Mouse (Mus musculus) C2C12 (cell line): ENCODE data around the gene Mpdu1. TPM values are rescaled to one million over a fixed set of nuclear protein-coding genes. Genes with fewer than 3 reads are reported as not detected.

Experiments
- H3K27me3 ChIP-seq: one replicate; pipeline ENCODE4 v1.6.1; 2011; ENCODE audit not compliant: control insufficient read depth, insufficient read depth, insufficient read length
- H3K36me3 ChIP-seq: one replicate; pipeline ENCODE4 v1.6.1; 2011; ENCODE audit not compliant: control insufficient read depth, insufficient read depth
- H3K4me3 ChIP-seq: one replicate; pipeline ENCODE4 v1.5.1; 2011; ENCODE audit warnings: mild to moderate bottlenecking, control low read depth; ENCODE audit not compliant: poor library complexity, insufficient read depth, severe bottlenecking
- H3K79me2 ChIP-seq: one replicate; pipeline ENCODE4 v1.6.1; 2011; ENCODE audit not compliant: control insufficient read depth, insufficient read depth
- H3K79me3 ChIP-seq: one replicate; pipeline ENCODE4 v1.6.1; 2011; ENCODE audit warnings: low read depth, control low read depth
- H3ac ChIP-seq: one replicate; pipeline ENCODE3; 2011; ENCODE audit warnings: low read depth; ENCODE audit not compliant: control insufficient read depth, insufficient read length
- CEBPB ChIP-seq: IDR thresholded peaks from one replicate; pipeline ENCODE4 v1.6.1; 2011; ENCODE audit warnings: low read depth, mild to moderate bottlenecking, control low read depth, moderate library complexity
- CTCF ChIP-seq: IDR thresholded peaks from one replicate; pipeline ENCODE4 v1.5.1; 2011; ENCODE audit not compliant: control insufficient read depth, insufficient read depth, insufficient read length
- FOSL1 ChIP-seq: IDR thresholded peaks from one replicate; pipeline ENCODE4 v1.8.0; 2011; ENCODE audit warnings: mild to moderate bottlenecking, low read length; ENCODE audit not compliant: poor library complexity, insufficient read depth, severe bottlenecking
- MAX ChIP-seq: IDR thresholded peaks from one replicate; pipeline ENCODE4 v1.6.1; 2011; ENCODE audit warnings: mild to moderate bottlenecking, control low read depth
- MYOD1 ChIP-seq: IDR thresholded peaks from one replicate; pipeline ENCODE4 v1.6.1; 2011; ENCODE audit warnings: low read depth; ENCODE audit not compliant: control insufficient read depth, insufficient read length
- MYOG ChIP-seq: IDR thresholded peaks from one replicate; pipeline ENCODE4 v1.6.1; 2011; ENCODE audit not compliant: control insufficient read depth, insufficient read length; ENCODE audit errors: extremely low read depth
- USF1 ChIP-seq: IDR thresholded peaks from one replicate; pipeline ENCODE4 v1.6.1; 2011; ENCODE audit warnings: low read depth, mild to moderate bottlenecking, control low read depth, moderate library complexity
- polyA plus RNA-seq: library from polyadenylated mRNA; unstranded; fragments of >200 nt; fragmentation: generic; extraction: Trizol; gene quantifications from one replicate; pipeline ENCODE4 v1.2.1, GENCODE M21; 2012; ENCODE audit warnings: missing spikeins

Mpdu1 gene
- polyA plus RNA-seq, 1 experiment: 95.8 TPM

DNA sequence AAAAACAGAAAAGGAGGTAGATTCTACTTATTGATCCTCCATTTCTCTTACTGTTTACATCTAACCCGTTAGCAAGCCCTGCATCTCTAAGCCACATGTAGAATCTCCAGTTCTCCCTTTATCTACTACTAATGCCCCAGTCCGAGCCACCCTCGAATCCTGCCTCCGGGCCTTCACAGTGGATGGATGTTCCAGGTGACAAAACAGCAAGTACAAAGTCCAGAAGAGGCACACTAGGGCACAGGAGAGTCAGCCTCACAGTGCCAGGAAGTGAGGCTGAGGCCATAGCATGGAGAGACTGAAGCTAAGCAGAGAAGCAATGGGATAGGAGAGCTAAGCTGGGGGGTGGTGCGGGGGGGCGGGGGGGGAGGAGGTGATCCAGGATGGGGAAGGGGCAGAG lies 30.4 kb upstream of the Mpdu1 start:
- Histone ChIP-seq H3ac (no peak overlapping the region), H3K36me3 (no peaks in the 10 kb centered on the region), H3K27me3 (no peaks in the 10 kb centered on the region), H3K4me3 (no peak overlapping the region), H3K79me2 (no peaks in the 10 kb centered on the region), H3K79me3 (no peaks in the 10 kb centered on the region)
- TF ChIP-seq CTCF (no peak), CEBPB (no peak), USF1 (no peak), MYOG (no peak), FOSL1 (no peak), MYOD1 (no peak), MAX (no peak)

DNA sequence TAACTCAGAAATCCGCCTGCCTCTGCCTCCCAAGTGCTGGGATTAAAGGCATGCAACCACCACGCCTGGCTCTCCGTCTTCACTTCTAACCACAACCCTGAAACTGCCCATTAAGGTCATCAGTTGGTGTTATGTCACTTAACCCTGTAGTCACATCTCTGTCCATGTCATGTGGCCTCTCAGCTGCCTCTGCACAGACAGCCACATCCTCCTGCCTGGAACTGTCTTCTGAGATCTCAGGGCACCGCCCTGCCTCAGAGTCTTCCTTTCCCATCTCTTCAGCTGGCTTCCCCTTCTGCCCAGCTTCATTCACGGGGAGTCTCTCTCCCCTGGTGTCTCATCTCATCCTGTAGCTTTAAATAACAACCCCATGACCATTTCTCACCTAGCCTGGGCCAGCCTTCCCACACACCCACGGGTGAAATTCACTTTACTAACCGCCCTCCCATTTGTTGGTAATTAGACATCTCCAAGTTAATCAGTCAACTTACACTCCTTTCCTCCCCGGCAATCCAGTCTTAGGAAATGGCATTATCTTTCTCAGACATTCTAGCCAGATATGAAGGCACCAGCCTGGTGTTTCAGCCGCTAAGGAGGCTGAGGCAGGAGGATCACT lies 29.9 kb upstream of the Mpdu1 start:
- Histone ChIP-seq H3K27me3 (no peaks in the 10 kb centered on the region), H3ac (no peak overlapping the region), H3K79me2 (no peaks in the 10 kb centered on the region), H3K79me3 (no peaks in the 10 kb centered on the region), H3K4me3 (no peak overlapping the region), H3K36me3 (no peaks in the 10 kb centered on the region)
- TF ChIP-seq MYOD1 (no peak), MAX (no peak), CTCF (no peak), FOSL1 (no peak), CEBPB (no peak), MYOG (no peak), USF1 (no peak)

DNA sequence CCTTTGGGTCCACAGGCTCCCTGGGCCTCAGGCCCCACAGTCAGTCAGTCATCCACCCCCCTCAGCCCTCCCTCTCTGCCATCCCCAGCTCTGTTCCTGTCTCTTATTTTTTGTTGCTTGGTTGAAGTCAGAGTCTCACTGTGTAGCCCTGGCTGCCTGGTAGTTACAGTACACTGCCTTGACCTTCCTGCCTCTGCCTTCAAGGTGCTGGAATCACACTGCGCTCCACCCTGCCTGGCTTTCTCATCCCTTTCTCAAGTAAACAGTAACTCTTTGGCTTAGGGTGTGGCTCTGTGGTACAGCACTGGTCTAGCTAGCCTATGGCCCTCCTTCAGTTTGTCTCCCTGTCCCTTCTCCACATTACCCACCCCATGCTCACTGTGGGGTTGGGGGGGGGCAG lies 27.4 kb upstream of the Mpdu1 start:
- TF ChIP-seq FOSL1 (no peak), MYOG (no peak)
- Histone ChIP-seq H3K27me3 (no peaks in the 10 kb centered on the region), H3ac (no peak overlapping the region), H3K79me3 (no peaks in the 10 kb centered on the region), H3K36me3 (no peaks in the 10 kb centered on the region), H3K4me3 (no peak overlapping the region), H3K79me2 (no peaks in the 10 kb centered on the region)

DNA sequence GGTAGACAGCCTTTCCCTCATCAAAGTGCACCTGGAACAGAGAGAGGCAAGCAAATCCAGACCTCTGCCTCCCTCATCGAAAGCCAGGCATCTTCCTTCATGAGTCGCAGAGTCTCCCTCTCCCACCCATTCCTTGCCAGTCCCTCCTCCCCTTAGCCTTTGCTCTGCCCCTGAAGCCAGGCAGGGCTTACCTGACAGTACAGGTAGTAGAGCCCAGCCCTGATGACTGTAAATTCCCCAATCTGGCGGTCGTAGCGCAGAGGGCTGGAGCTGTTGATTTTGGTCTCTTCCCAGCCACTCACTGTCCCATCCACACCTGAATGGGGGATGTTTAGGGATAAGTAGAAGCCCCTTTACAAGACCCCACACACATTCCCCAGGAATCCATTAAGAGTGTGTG lies 24.6 kb upstream of the Mpdu1 start:
- Histone ChIP-seq H3K79me3 (no peaks in the 10 kb centered on the region), H3K79me2 (peaks cover 5% of the 10 kb centered on the region), H3K36me3 (no peaks in the 10 kb centered on the region), H3K4me3 (no peak overlapping the region), H3ac (no peak overlapping the region), H3K27me3 (no peaks in the 10 kb centered on the region)
- TF ChIP-seq MAX (no peak), USF1 (no peak), CTCF (no peak), MYOD1 (no peak), CEBPB (no peak), MYOG (no peak), FOSL1 (no peak)

DNA sequence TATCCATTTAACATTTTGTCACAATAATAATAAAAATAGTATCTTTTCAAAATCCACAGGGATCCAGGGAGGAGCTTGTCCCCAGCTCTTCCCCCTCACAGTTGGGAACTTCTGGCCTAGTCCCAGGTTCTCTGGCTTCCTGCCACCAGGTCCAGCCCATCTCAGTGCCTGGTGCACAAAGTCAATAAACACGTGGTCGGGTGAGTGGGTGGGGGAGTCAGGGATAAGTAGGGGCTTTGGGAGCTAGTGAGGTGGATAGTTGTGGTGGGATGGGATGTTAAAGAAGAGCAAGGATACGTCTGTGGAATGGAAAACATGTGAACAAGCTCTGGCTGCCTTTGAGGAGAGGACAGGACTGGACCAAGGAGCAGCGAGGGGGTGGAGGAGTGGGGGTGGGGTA lies 23.9 kb upstream of the Mpdu1 start:
- no peaks in the 10 kb centered on the region for H3K36me3 ChIP-seq
- peaks cover 12% of the 10 kb centered on the region for H3K79me2 ChIP-seq
- H3K4me3 ChIP-seq: no peak overlapping the region
- no peaks in the 10 kb centered on the region for H3K27me3 ChIP-seq
- peaks cover 2% of the 10 kb centered on the region for H3K79me3 ChIP-seq
- no peak for TF ChIP-seq MAX
- TF ChIP-seq FOSL1: no peak
- TF ChIP-seq MYOG: no peak
- no peak for TF ChIP-seq USF1
- TF ChIP-seq CEBPB: no peak
- TF ChIP-seq CTCF: no peak
- TF ChIP-seq MYOD1: no peak
- no peak overlapping the region for H3ac ChIP-seq
